Mouse (Mus musculus) liver, embryonic 14.5 days (tissue): ENCODE measurements at regions not wholly inside any gene's neighbourhood (a gene's known extent, or its start where the extent isn't known, plus 50 kb on each side); places are given as distances from the start of the nearest gene placed in this dataset.

Experiments used
- CTCF ChIP-seq: IDR thresholded peaks from 2 replicates; pipeline ENCODE4 v1.5.1; 2016; ENCODE audit warnings: antibody characterized with exemption, low read depth, control low read depth
- EP300 ChIP-seq: IDR thresholded peaks from 2 replicates; pipeline ENCODE4 v1.6.1; 2016; ENCODE audit warnings: antibody characterized with exemption, low read depth

GRCm38 (mm10) chr8:31638417-31638816, 1790.1 kb upstream of the 5930422O12Rik start:
- TF ChIP-seq CTCF (no peak), EP300 (no peak)
